ENCODE assay signal across 15 mouse cellular contexts in the genomic region with DNA sequence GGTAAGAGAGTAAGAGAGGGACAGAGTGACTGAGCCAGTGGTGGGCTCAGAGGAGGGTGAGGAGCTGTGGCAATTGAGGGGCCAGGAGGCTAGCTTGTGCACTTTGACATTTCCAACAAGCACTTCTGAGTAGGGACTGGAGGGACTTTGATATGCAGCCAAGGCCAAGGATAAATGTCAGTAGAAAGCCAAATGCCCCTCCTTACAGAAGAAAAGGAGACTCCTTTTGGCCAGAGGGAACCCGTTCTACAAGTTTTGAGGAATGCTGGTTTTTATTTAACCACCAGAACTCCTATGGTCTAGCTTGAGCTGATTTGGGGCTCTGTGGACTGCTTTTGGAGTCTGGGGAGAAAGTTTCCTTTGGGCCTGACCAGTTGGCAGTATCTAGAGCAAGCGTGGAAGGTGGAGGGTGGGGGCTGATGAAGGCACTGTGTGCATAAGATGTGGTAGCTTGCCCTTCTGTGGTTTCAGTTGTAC.
DNase-seq lines count a peak whose midpoint lies in the region; ATAC-seq lines count a peak whose summit lies in the region.
"Had no signal": no experiment of that assay in that cellular context is flagged by ENCODE, and none has a peak within 500 bp of the region (broad histone marks: within the 10 kb centered on the region; RNA-seq: fewer than 3 reads in every experiment).

No protein-coding gene starts in this region.

- no peak overlapping the region for H3K9ac ChIP-seq in kidney, embryonic 14.5 days (ENCODE audit: low read depth, low read length)
- H3K9ac ChIP-seq: heart, embryonic 15.5 days; hindbrain, embryonic 12.5 days; liver, embryonic 15.5 days; midbrain, embryonic 12.5 days had no signal

- H3K9me3 ChIP-seq in kidney, embryonic 14.5 days (ENCODE audit: control insufficient read depth, low read length): no peaks in the 10 kb centered on the region
- H3K9me3 ChIP-seq: heart, embryonic 15.5 days; hindbrain, embryonic 12.5 days; liver, embryonic 15.5 days; midbrain, embryonic 12.5 days had no signal

- H3K27ac ChIP-seq in kidney, embryonic 14.5 days (ENCODE audit: low read depth, low read length): 0 out of 2 replicates have a peak overlapping the region, but pooled peaks have one; percentile 26
- H3K27ac ChIP-seq: heart, embryonic 15.5 days; hindbrain, embryonic 12.5 days; liver, embryonic 15.5 days; midbrain, embryonic 12.5 days had no signal

- ATAC-seq in kidney, embryonic 14.5 days (ENCODE audit: low FRiP score, low TSS enrichment): 0 out of 2 replicates have a peak, but pooled peaks have one; percentile 32

- no peaks in the 10 kb centered on the region for H3K36me3 ChIP-seq in kidney, embryonic 14.5 days (ENCODE audit: control insufficient read depth, insufficient read depth, low read length)
- H3K36me3 ChIP-seq: heart, embryonic 15.5 days; hindbrain, embryonic 12.5 days; liver, embryonic 15.5 days; midbrain, embryonic 12.5 days had no signal

- H3K27me3 ChIP-seq in kidney, embryonic 14.5 days (ENCODE audit: control insufficient read depth, insufficient read depth, low read length): no peaks in the 10 kb centered on the region
- H3K27me3 ChIP-seq: heart, embryonic 15.5 days; hindbrain, embryonic 12.5 days; liver, embryonic 15.5 days; midbrain, embryonic 12.5 days had no signal

- 71% methylated on average over 2 of the region's 2 CpGs for WGBS in kidney, embryonic 14.5 days

- no peaks in the 10 kb centered on the region for H3K4me1 ChIP-seq in kidney, embryonic 14.5 days (ENCODE audit: control insufficient read depth, insufficient read depth, low read length)
- H3K4me1 ChIP-seq: heart, embryonic 15.5 days; hindbrain, embryonic 12.5 days; liver, embryonic 15.5 days; midbrain, embryonic 12.5 days had no signal

- no peak overlapping the region for H3K4me3 ChIP-seq in kidney, embryonic 14.5 days (ENCODE audit: low read length)
- H3K4me3 ChIP-seq: heart, embryonic 15.5 days; hindbrain, embryonic 12.5 days; liver, embryonic 15.5 days; midbrain, embryonic 12.5 days had no signal

- peak; percentile 21 for DNase-seq in urinary bladder, postnatal 14 days (ENCODE audit: low spot score)
- no peak for DNase-seq in urinary bladder, adult 18-20 months (ENCODE audit: low spot score in 2 of 2)
- DNase-seq in lung, postnatal 10 days: peak; percentile 16
- DNase-seq in spleen, postnatal 36 days (ENCODE audit: low spot score in 2 of 2): no peak
- no peak for DNase-seq in left cerebral cortex, adult 8-10 months (ENCODE audit: low spot score in 2 of 2)
- DNase-seq in layer of hippocampus, postnatal 14 days (ENCODE audit: low spot score in 2 of 2): no peak
- DNase-seq: cerebellum, adult 18-20 months; layer of hippocampus, postnatal 36 days; right cerebral cortex, postnatal 25 days; thymus, postnatal 36 days had no signal

- H3K4me2 ChIP-seq in kidney, embryonic 14.5 days (replicated peaks; ENCODE audit: low read depth, low read length): no peak overlapping the region
- H3K4me2 ChIP-seq: heart, embryonic 15.5 days; hindbrain, embryonic 12.5 days; liver, embryonic 15.5 days; midbrain, embryonic 12.5 days had no signal

Comparison
In these comparisons a context has a peak if more than half of its experiments do, and no peak if none do; other contexts are left out.
1. DNase-seq: peak in urinary bladder, postnatal 14 days (single experiment) and lung, postnatal 10 days (single experiment); none in urinary bladder, adult 18-20 months (0 of 2), spleen, postnatal 36 days (0 of 2), left cerebral cortex, adult 8-10 months (0 of 2) and layer of hippocampus, postnatal 14 days (0 of 2).